Mouse (Mus musculus) adrenal gland (tissue): ENCODE measurements around the gene A230072I06Rik.

Experiments
- intact Hi-C: fragments of 180-260 bp; cut with DNase I; formaldehyde crosslinking; loops from one replicate; pipeline ENCODE4 v1.15.1; 2025

Gene A230072I06Rik

GRCm38 (mm10) chr8:12322071-12322470 lies 43.5 kb downstream of the A230072I06Rik start:
- intact Hi-C loops: no loop called here

DNA sequence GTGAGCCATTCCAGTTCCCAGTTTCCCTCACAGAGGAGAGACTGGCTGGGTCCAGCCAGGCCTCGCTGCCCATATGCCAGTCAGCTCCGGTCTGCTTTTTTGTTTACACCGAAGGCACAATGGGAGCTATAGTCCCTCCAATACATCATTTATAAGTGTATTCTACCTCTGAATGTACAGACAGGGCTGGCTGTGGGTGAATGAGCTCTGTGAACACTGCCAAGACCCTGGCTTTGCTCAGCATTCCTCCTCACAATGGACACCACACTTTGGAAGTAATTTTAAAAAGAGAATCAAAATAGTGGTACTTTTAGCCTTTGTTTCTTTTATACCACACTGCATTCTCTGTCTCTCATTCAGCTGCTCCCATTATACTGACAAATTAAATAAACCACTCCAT lies 44.6 kb downstream of the A230072I06Rik start:
- intact Hi-C loops: no loop called here

DNA sequence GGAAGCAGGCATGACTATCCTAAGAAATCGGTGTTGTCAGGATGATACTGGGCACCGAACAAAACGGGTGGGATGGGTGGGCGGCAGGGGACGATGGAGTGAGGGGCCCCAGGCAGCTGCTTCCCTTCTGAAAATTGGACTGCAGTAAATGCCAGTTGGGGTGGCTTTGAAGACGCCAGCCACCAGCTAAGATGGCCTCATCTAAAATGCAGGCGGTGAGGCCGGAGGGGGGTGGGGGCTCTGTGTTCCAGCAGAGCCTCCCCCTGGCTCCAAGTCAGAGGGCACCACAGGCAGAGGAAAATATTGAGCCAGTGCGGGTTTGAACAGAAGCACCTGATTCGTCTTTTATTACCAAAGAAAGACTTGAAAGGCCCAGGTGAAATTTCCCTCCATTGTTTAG lies 45.9 kb downstream of the A230072I06Rik start:
- intact Hi-C loops: no loop called here

DNA sequence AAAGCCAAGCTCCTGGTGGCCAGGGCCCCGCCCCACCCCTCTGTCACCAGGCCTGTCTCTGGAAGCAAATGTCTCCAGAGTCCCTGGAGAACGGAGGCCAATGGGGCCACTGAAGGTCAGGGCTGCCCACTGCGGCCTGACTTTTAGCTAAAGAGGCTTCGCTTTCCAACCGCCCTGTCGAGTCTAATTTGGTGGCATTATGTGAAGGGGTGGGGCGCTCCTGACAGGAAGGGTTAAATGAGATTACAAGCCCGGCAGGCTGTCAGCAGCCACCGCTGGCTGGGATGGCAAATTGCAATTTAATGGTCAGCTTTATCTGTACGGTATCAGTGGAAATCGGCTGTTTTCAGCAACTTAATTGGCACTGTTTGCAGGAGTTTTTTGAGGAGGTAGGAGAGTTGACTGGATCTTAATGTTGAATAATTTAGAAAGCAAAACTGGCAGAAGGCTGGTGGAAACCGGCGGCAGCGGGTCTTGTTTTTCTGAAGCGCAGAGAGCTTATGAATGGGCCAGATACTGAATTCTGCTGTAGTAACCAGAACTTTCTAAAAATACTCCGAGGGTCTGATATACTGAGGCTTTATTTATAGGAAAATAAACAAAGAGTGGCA lies 46.5 kb downstream of the A230072I06Rik start:
- intact Hi-C loops: no loop called here

GRCm38 (mm10) chr8:12327187-12327586 lies 48.6 kb downstream of the A230072I06Rik start:
- intact Hi-C loops: no loop called here

GRCm38 (mm10) chr8:12327707-12328471 lies 49.3 kb downstream of the A230072I06Rik start:
- intact Hi-C loops: no loop called here

DNA sequence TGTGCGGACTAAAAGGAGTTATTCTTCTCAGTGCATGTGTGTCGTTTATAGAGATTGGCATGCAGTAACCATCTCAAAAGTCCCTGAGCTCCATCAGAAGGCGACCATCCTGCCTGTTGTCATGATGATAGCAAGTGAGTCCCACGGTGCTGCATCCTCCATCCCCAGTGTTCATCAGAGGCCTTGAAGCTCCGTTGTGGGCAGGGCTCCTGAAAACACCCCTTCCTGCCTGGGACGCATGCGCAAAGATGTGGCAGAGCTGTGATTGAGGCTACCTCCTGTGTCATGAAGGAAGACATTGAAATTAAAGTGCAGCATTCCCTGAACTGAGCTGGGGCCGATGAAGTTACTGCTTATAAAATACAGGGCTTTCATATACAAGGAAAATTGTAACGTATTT lies 49.9 kb downstream of the A230072I06Rik start:
- intact Hi-C loops: no loop called here

- intact Hi-C loops: no loop called here
Measured at GRCm38 (mm10) chr8:12330066-12330465, 51.4 kb downstream of the A230072I06Rik start.
